Mouse (Mus musculus) natural killer cell, adult 2 months (primary cell): ENCODE measurements around the gene Gpr37l1.
A peak's percentile ranks its signal among the peaks of the same experiment; 100 is the strongest.

ENCODE experiments used
- DNase-seq, 2 experiments: peaks; one replicate each; pipeline ENCODE4 v3.0.0; 2022; ENCODE audit warnings: low spot score in 2 of 2

Gene Gpr37l1

DNA sequence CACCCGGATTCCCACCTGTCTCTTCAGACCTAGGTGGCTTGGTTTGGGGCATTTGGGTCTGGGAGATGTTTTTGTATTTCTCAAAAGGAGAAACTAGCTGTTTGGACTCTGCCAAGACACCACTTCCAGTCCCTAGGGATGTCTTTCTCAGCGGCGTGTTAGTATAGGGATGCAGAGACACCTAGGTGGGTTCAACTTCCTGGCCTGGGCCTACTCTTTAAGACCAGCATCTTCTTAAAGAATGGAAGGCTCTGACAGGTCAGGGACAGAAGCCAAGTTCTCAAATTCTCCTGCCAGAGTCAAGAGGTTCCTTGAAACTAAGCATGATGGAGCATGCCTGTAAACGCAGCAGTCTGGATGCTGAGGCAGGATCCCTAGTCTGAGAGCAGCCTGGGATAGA is 19.0 kb downstream of the Gpr37l1 start:
- no peak for DNase-seq

GRCm38 (mm10) chr1:135147702-135148058 is 19.8 kb downstream of the Gpr37l1 start:
- DNase-seq = no peak

GRCm38 (mm10) chr1:135146946-135147701 is 20.4 kb downstream of the Gpr37l1 start:
- peak; percentile 58 to 73 for DNase-seq

GRCm38 (mm10) chr1:135146077-135146945 is 21.2 kb downstream of the Gpr37l1 start, which contains the start of gene Arl8a:
TSS of gene Arl8a (plus strand) at chr1:135146824.
- DNase-seq = peak; percentile 56 to 72

GRCm38 (mm10) chr1:135143940-135144339 is 23.5 kb downstream of the Gpr37l1 start:
- DNase-seq = no peak

GRCm38 (mm10) chr1:135142452-135142851 is 25.0 kb downstream of the Gpr37l1 start:
- DNase-seq = no peak

- DNase-seq = no peak
Measured at GRCm38 (mm10) chr1:135139906-135140305, 27.6 kb downstream of the Gpr37l1 start.

DNA sequence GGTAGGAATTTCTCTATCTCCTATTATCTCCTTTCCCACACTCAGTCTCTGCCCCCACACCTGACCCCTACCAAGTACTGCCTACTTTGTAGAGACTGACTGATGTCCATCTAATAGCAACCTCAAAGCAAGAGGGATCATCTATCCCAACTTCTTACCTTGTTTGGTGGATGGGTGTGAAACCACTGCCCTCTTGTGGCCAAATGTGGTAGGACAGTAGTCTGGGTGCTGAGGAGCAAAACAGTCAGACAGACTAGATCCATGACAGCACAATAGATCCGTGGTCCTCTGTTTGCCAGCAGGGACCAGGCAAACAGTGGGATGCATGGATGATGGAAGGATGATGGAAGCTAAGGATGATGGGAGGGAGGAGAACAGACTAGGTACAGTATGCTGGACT is 31.0 kb downstream of the Gpr37l1 start:
- DNase-seq = peak; percentile 56 to 66

DNA sequence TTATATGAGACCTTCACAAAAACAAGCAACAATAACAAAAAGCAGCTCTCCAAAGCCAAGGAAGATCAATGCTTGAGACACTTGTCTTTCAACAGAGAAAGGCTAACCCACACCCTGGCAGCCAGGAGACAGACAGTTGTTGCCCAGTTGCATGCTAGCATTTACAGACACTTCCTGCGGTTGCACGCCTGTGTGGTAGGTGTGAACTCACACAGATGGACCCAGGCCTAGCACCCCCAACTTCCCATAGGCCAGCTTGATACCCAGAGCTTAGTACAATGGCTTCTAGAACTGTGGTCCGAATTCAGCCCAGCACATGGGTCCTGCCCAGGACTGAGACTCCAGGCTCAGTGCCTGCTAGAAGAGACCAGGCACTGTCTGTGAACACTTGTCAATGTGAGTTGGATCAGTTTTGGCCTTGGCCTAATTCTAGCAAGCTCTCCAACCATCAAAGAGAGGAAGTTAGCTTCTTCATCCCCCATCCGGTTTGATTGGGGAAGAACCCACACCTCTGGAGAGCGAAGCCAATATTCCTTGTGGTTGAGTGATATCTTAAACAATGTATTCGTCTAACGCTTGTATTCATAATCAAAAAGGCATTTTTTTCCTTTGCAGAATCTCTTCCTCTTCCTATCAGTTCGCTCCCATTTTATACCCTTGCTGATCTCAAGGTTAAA is 32.2 kb downstream of the Gpr37l1 start:
- peak; percentile 60 to 72 for DNase-seq

- DNase-seq = peak; percentile 44 to 52
Measured at GRCm38 (mm10) chr1:135133678-135134435, 33.6 kb downstream of the Gpr37l1 start.

DNA sequence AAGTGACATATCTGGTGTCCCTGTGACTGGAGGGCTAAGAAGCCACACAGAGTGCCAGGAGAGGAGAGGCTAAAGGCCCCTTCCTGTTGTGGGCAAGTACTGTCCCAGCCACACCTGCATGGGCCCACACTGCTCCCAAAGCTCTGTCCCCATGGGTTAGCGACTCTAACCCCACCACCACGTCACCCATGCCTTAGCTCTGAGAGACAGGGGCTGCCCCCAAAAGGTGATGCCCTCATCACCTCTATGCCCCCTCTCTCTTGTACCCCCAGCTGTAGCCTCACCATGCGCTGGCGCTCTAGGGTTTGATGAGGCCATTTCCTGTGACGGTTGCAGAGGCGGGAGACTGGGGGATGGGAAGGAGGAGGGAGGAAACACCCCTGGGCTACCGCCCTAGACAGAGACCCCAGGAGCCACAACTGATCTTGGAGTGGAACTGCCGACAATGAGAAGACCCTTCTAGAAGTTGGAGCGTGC is 34.5 kb downstream of the Gpr37l1 start:
- DNase-seq = peak; percentile 79 to 86

- peak; percentile 91 to 93 for DNase-seq
Measured at GRCm38 (mm10) chr1:135132473-135132872, 35.0 kb downstream of the Gpr37l1 start, which contains the start of gene Ptpn7. TSS of gene Ptpn7 (plus strand) at chr1:135132700.

GRCm38 (mm10) chr1:135131560-135131959 is 35.9 kb downstream of the Gpr37l1 start:
- no peak for DNase-seq

- DNase-seq = peak; percentile 52 to 58
Measured at GRCm38 (mm10) chr1:135131034-135131433, 36.4 kb downstream of the Gpr37l1 start.

DNA sequence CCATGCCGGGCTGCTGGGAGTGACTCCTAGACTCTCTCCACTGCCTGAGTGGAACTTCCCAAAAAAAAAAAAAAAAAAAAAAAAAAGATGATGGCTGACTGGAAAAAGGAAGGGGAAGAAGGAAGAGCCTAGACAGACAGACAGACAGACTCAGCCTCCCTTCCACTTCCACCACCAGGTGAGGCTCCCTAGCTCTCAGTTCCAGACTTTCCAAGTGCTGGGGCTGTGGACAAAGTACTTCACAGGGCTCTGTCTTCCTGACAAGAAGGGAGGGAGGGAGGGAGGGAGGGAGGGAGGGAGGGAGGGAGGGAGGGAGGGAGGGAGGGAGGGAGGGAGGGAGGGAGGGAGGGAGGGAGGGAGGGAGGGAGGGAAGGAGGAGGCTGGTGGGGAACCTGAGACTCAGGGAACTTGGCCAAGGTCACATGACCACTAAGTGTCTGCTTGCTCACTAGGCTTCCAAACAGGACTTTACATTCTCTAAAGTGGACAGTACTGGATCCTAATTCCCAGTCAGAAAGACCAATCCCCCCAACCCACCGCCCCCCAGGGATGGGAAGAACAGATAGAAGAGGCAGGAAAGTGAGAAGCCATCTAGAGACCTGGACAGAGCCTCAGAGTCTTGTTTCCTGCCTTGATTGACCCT is 37.0 kb downstream of the Gpr37l1 start:
- DNase-seq = no peak

GRCm38 (mm10) chr1:135129543-135130183 is 37.8 kb downstream of the Gpr37l1 start:
- no peak for DNase-seq

DNA sequence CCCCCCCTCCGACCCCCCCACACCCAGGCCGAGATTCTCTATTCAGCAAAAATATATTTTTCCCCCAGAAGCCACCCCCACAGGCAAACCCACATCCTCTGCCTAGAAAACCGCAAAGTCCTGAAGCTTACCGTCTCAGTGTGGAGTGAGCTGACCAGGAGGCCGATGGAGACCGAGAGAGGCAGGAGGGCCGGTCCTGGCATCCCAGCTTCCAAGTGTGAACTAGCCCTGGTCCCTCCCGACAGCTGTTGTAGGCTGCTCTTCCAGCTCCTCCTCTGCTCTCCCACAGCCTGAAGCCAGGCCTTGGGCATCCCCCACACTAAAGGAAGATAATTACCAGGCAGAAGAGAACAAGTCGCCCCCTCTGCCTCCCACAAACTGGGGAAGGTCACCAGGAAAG is 38.5 kb downstream of the Gpr37l1 start:
- DNase-seq = no peak

DNA sequence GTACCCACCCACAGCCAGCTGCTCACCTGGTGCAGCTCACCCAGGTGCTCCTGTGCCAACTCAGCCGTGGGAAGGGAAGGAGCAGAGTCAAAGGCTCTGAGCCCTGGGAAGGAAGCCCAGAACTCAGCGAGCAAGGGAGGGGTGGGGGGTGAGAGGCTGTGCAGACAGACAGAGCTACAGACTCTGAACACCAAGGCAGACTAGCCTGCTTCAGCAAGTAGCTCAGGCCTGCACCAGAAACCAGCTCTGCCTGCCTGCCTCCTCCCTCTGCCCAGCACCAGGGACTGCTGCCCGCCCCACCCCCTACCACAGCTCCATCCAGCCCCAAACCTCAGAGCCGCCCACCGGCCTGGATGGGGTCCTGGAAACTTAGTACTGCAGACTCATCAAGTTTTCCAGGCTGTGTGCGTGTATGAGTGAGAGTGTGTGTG is 39.5 kb downstream of the Gpr37l1 start:
- DNase-seq = no peak

DNA sequence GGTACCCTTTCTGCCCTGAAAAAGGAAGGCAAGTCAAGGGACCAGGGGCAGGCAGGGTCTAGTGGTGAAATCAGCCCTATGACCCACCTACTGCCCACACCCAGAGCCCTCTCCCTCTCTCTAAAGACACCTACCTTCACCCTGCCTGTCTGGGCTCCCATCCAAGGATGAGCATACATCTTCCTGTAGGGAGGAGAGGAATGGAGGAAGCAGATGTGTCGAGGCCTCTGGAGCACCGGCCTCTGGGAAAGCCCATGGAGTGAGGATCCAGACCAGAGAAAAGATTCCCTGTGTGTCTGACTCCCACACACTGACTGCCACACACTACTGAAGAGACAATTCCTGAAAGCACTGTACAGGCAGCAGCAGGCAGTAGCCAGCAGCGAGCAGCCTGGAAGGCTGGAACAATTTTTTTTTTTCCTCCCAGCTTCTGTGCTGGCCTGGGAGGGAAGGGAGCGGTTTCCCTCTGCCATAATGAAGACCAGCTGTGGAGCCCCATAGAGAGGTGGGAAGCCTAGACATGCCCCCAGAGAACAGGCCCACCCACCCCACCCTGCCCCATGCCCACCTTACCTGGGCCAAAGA is 40.9 kb downstream of the Gpr37l1 start:
- DNase-seq = no peak

DNA sequence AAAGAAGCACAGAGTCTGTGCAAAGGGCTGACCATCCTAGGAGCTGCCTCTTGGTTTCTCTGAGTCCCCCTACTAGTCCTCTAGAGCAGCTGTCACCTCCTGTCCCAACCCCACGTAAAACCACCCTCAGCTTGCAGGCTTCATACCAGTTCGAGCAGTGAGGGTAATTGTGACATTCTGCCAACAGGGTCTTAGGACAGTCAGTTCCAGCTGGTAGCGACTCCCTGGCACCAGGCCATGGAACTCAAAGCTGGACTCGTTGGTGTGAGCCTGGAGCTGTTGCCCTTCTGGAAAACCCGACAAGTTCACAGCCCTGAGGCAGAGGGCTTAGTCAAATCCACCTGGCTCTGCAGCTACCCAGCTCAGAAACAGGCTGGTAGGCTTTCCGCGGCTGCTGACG is 41.5 kb downstream of the Gpr37l1 start:
- DNase-seq = no peak
